Comparison of ENCODE assay signal across 26 mouse cellular contexts in genomic region chr11:57631805-57632485, GRCm38 (mm10). TPM values are rescaled to one million over a fixed set of nuclear protein-coding genes. Genes with fewer than 3 reads are reported as not detected.
DNase-seq lines count a peak whose midpoint lies in the region; ATAC-seq lines count a peak whose summit lies in the region.
"Had no signal": no experiment of that assay in that cellular context is flagged by ENCODE, and none has a peak within 500 bp of the region (broad histone marks: within the 10 kb centered on the region; RNA-seq: fewer than 3 reads in every experiment).

No protein-coding gene starts in this region.

- peaks cover 11% of the 10 kb centered on the region for H3K4me1 ChIP-seq in heart, embryonic 10.5 days
- 0 out of 2 replicates have a peak, but pooled peaks cover 3% of the 10 kb centered on the region for H3K4me1 ChIP-seq in heart, embryonic 11.5 days (ENCODE audit: control insufficient read depth, insufficient read depth, low read length)
- H3K4me1 ChIP-seq in limb, embryonic 12.5 days (replicated peaks) = peaks cover 24% of the 10 kb centered on the region
- H3K4me1 ChIP-seq in limb, embryonic 10.5 days = peaks cover 9% of the 10 kb centered on the region
- H3K4me1 ChIP-seq: hindbrain, embryonic 15.5 days; intestine, embryonic 15.5 days; megakaryocyte, embryonic 14.5 days had no signal

- H3K27ac ChIP-seq in heart, embryonic 10.5 days = 0 out of 2 replicates have a peak overlapping the region, but pooled peaks have one; percentile 16
- H3K27ac ChIP-seq in heart, embryonic 11.5 days (ENCODE audit: low read depth, low read length) = no peak overlapping the region
- peak overlapping the region; percentile 64 for H3K27ac ChIP-seq in limb, embryonic 12.5 days
- H3K27ac ChIP-seq in limb, embryonic 10.5 days = no peak overlapping the region
- H3K27ac ChIP-seq: forebrain, embryonic 12.5 days; heart, adult 2 months; heart, embryonic 15.5 days; hindbrain, embryonic 15.5 days; intestine, embryonic 15.5 days; layer of hippocampus, adult 2 months; liver, embryonic 13.5 days; neural tube, embryonic 12.5 days had no signal

- 76% methylated on average over 7 of the region's 7 CpGs for WGBS in heart, embryonic 10.5 days
- 74% methylated on average over 7 of the region's 7 CpGs for WGBS in heart, embryonic 11.5 days (ENCODE audit: insufficient replicate concordance)
- 67% methylated on average over 7 of the region's 7 CpGs for WGBS in limb, embryonic 12.5 days
- 80% methylated on average over 7 of the region's 7 CpGs for WGBS in limb, embryonic 10.5 days

- peaks cover 5% of the 10 kb centered on the region; the same call in 1 of the 2 replicates for H3K27me3 ChIP-seq in heart, embryonic 10.5 days (ENCODE audit: insufficient read depth, poor library complexity, severe bottlenecking)
- peaks cover 2% of the 10 kb centered on the region; the same call in 1 of the 2 replicates for H3K27me3 ChIP-seq in heart, embryonic 11.5 days (ENCODE audit: control insufficient read depth, insufficient read depth, low read length)
- peaks cover 32% of the 10 kb centered on the region for H3K27me3 ChIP-seq in limb, embryonic 12.5 days
- H3K27me3 ChIP-seq in limb, embryonic 10.5 days (ENCODE audit: low read depth, poor library complexity, severe bottlenecking) = peaks cover 22% of the 10 kb centered on the region; the same call in 1 of the 2 replicates
- H3K27me3 ChIP-seq: intestine, embryonic 15.5 days; neural tube, embryonic 12.5 days had no signal

- no peak overlapping the region for H3K9ac ChIP-seq in heart, embryonic 11.5 days (ENCODE audit: low read depth, low read length)
- H3K9ac ChIP-seq in limb, embryonic 12.5 days (replicated peaks) = no peak overlapping the region; the same call in 1 of the 2 replicates
- H3K9ac ChIP-seq: forebrain, embryonic 12.5 days; heart, embryonic 15.5 days; hindbrain, embryonic 15.5 days; intestine, embryonic 15.5 days; liver, embryonic 13.5 days; neural tube, embryonic 12.5 days had no signal

- ATAC-seq in heart, embryonic 11.5 days (replicated peaks; ENCODE audit: insufficient number of reproducible peaks, low FRiP score, low TSS enrichment) = no peak
- peak; percentile 24; the same call in 1 of the 2 replicates for ATAC-seq in limb, embryonic 12.5 days (ENCODE audit: insufficient number of reproducible peaks, insufficient read depth, low FRiP score, low TSS enrichment, low read depth)
- ATAC-seq: intestine, embryonic 15.5 days had no signal

- H3K9me3 ChIP-seq in heart, embryonic 10.5 days = no peaks in the 10 kb centered on the region
- no peaks in the 10 kb centered on the region for H3K9me3 ChIP-seq in heart, embryonic 11.5 days (replicated peaks; ENCODE audit: control insufficient read depth, low read length)
- H3K9me3 ChIP-seq in limb, embryonic 12.5 days = no peaks in the 10 kb centered on the region
- no peaks in the 10 kb centered on the region for H3K9me3 ChIP-seq in limb, embryonic 10.5 days (replicated peaks)
- H3K9me3 ChIP-seq: forebrain, embryonic 12.5 days; heart, embryonic 15.5 days; hindbrain, embryonic 15.5 days; intestine, embryonic 15.5 days; liver, embryonic 13.5 days; neural tube, embryonic 12.5 days had no signal

- peak; percentile 51 for DNase-seq in adrenal gland, postnatal 14 days
- DNase-seq in adrenal gland, adult 8-10 months = no peak
- no peak for DNase-seq in heart, embryonic 10.5 days (ENCODE audit: low spot score)
- no peak for DNase-seq in limb, embryonic 10.5 days (ENCODE audit: low spot score)
- DNase-seq in thymus, postnatal 4 days = peak; percentile 4
- no peak for DNase-seq in thymus, postnatal 25 days
- DNase-seq: cerebellum, adult 11 months; cerebellum, postnatal 10 days; heart, postnatal 4 days; kidney, postnatal 14 days; liver, embryonic 13.5 days; lung, adult 2 months; lung, postnatal 36 days; midbrain, embryonic 14.5 days; right cerebral cortex, postnatal 14 days; thymus, adult 2 months had no signal

- H3K4me3 ChIP-seq in heart, embryonic 10.5 days = no peak overlapping the region
- H3K4me3 ChIP-seq in heart, embryonic 11.5 days (ENCODE audit: low read depth, low read length) = no peak overlapping the region
- H3K4me3 ChIP-seq in limb, embryonic 12.5 days (replicated peaks) = no peak overlapping the region
- no peak overlapping the region for H3K4me3 ChIP-seq in limb, embryonic 10.5 days
- H3K4me3 ChIP-seq: forebrain, embryonic 12.5 days; heart, adult 2 months; heart, embryonic 15.5 days; hindbrain, embryonic 15.5 days; intestine, embryonic 15.5 days; layer of hippocampus, adult 2 months; liver, embryonic 13.5 days; megakaryocyte, embryonic 14.5 days; neural tube, embryonic 12.5 days had no signal

- no peak overlapping the region for H3K4me2 ChIP-seq in heart, embryonic 11.5 days
- H3K4me2 ChIP-seq in limb, embryonic 12.5 days = peak overlapping the region; percentile 24
- H3K4me2 ChIP-seq: forebrain, embryonic 12.5 days; heart, embryonic 15.5 days; hindbrain, embryonic 15.5 days; intestine, embryonic 15.5 days; liver, embryonic 13.5 days; neural tube, embryonic 12.5 days had no signal

- H3K36me3 ChIP-seq in heart, embryonic 10.5 days = no peaks in the 10 kb centered on the region
- no peaks in the 10 kb centered on the region for H3K36me3 ChIP-seq in heart, embryonic 11.5 days (ENCODE audit: control insufficient read depth, insufficient read depth, low read length)
- no peaks in the 10 kb centered on the region for H3K36me3 ChIP-seq in limb, embryonic 12.5 days
- H3K36me3 ChIP-seq in limb, embryonic 10.5 days = no peaks in the 10 kb centered on the region
- H3K36me3 ChIP-seq: forebrain, embryonic 12.5 days; heart, embryonic 15.5 days; hindbrain, embryonic 15.5 days; intestine, embryonic 15.5 days; liver, embryonic 13.5 days; neural tube, embryonic 12.5 days had no signal

RNA-seq across cellular contexts. Expression of gene Galnt10, which starts 13.3 kb away (rescaled TPM):
- 39.8 and 46.4 TPM in 2 replicates for total RNA-seq in adrenal gland, postnatal 14 days (2021)
- 10 to 100 TPM; 55.7 to 76.3 (median 61.3) TPM for total RNA-seq in adrenal gland, adult 8-10 months (2022)
- polyA plus RNA-seq in heart, embryonic 10.5 days (2016; fragmentation: Nextera tagmentation; extraction: Ambion mirVana) = 16.6 and 20.7 TPM in 2 replicates
- polyA plus RNA-seq in heart, embryonic 11.5 days (2014; fragmentation: Nextera tagmentation; extraction: Ambion mirVana) = 7.1 and 10.6 TPM in 2 replicates
- polyA plus RNA-seq in limb, embryonic 12.5 days (2016; fragmentation: Nextera tagmentation; extraction: Ambion mirVana) = 31.4 and 35.0 TPM in 2 replicates
- polyA plus RNA-seq in limb, embryonic 10.5 days (2016; fragmentation: Nextera tagmentation; extraction: Ambion mirVana) = 20.3 and 22.3 TPM in 2 replicates

Comparison
In these comparisons a context has a peak if more than half of its experiments do, and no peak if none do; other contexts are left out.
1. DNase-seq: peak in adrenal gland, postnatal 14 days (single experiment) and thymus, postnatal 4 days (single experiment); none in adrenal gland, adult 8-10 months (single experiment), heart, embryonic 10.5 days (single experiment), limb, embryonic 10.5 days (single experiment) and thymus, postnatal 25 days (single experiment).
2. H3K27ac ChIP-seq: peak in heart, embryonic 10.5 days (single experiment) and limb, embryonic 12.5 days (single experiment); none in heart, embryonic 11.5 days (single experiment) and limb, embryonic 10.5 days (single experiment).